Mouse (Mus musculus) stomach, postnatal 0 days (tissue): ENCODE results near the gene Drc7. TPM values are rescaled to one million over a fixed set of nuclear protein-coding genes. Genes with fewer than 3 reads are reported as not detected.

Experiments
- ATAC-seq: fragments of 200-750 bp; cut with Nextera tagmentation; 2 replicates; pipeline ENCODE4 v1.8.0; 2017; ENCODE audit not compliant: low FRiP score, low TSS enrichment
- DNase-seq: peaks from one replicate; pipeline ENCODE4 v3.0.0-alpha.2; 2016; ENCODE audit warnings: low spot score
- H3K27ac ChIP-seq: fragments of 300-500 bp; sonication (generic); replicated peaks from 2 replicates; pipeline ENCODE4 v1.5.1; 2014; ENCODE audit warnings: mild to moderate bottlenecking, control low read depth
- H3K27me3 ChIP-seq: fragments of 300-500 bp; sonication (generic); 2 replicates; pipeline ENCODE4 v1.6.1; 2014; ENCODE audit warnings: low read length; ENCODE audit not compliant: control insufficient read depth, insufficient read depth
- H3K36me3 ChIP-seq: fragments of 300-500 bp; sonication (generic); 2 replicates; pipeline ENCODE4 v1.6.1; 2014; ENCODE audit warnings: low read length, mixed read lengths; ENCODE audit not compliant: control insufficient read depth, insufficient read depth
- H3K4me1 ChIP-seq: fragments of 300-500 bp; sonication (generic); replicated peaks from 2 replicates; pipeline ENCODE4 v1.6.1; 2014; ENCODE audit warnings: antibody characterized with exemption; ENCODE audit not compliant: control insufficient read depth, insufficient read depth
- H3K4me2 ChIP-seq: fragments of 300-500 bp; sonication (generic); replicated peaks from 2 replicates; pipeline ENCODE4 v1.6.1; 2014; ENCODE audit warnings: low read depth, mild to moderate bottlenecking, control low read depth, moderate library complexity
- H3K4me3 ChIP-seq: fragments of 300-500 bp; sonication (generic); 2 replicates; pipeline ENCODE4 v1.5.1; 2014; ENCODE audit warnings: low read depth, low read length, control low read depth
- H3K9ac ChIP-seq: fragments of 300-500 bp; sonication (generic); 2 replicates; pipeline ENCODE4 v1.6.1; 2014; ENCODE audit warnings: mild to moderate bottlenecking, low read length, control low read depth, mixed read lengths
- H3K9me3 ChIP-seq: fragments of 300-500 bp; sonication (generic); 2 replicates; pipeline ENCODE4 v1.6.1; 2016; ENCODE audit warnings: low read length; ENCODE audit not compliant: control insufficient read depth
- CTCF ChIP-seq: IDR thresholded peaks from 2 replicates; pipeline ENCODE4 v1.5.1; 2016; ENCODE audit warnings: antibody characterized with exemption, low read depth, mild to moderate bottlenecking, moderate library complexity
- EP300 ChIP-seq: optimal IDR thresholded peaks from 2 replicates; pipeline ENCODE3; 2016; ENCODE audit warnings: antibody characterized with exemption
- WGBS: fragments of 180-500 bp; shearing (Covaris S2); extraction: QIAGEN DNeasy Blood & Tissue Kit; methylation state at CpG from one replicate; pipeline ENCODE4 v1.1.7; 2014; 5-methylcytosine and 5-hydroxymethylcytosine counted together
- polyA plus RNA-seq: library from polyadenylated mRNA; unstranded; fragments of >200 nt; fragmentation: Nextera tagmentation; extraction: Ambion mirVana; gene quantifications from 2 replicates; pipeline ENCODE4 v1.2.1, GENCODE M21; 2015

Drc7 gene
- polyA plus RNA-seq, 1 experiment from 2014 or later, result 0.04 TPM

DNA sequence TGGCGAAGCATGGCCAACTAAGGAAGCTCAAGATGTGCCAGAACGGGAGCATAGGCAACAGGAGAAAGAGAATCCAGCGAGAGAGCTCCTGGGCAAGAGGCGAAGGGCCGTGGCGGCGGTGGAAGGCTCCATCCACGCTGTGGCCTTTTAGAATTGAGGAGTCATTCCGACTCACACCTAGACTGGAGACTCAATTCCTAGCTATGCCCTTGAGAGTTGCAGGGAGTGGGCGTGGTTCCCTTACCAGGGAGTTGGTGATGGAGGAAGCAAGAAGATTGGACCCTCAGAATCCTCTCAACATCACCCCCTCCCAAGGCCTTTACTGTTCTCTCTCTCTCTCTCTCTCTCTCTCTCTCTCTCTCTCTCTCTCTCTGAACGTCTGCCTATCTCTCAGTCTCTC, 26.7 kb downstream of the Drc7 start:
- peak overlapping the region; percentile 59 for H3K27ac ChIP-seq
- WGBS, result 4% methylated on average over 11 of the region's 11 CpGs
- ATAC-seq (no peak), DNase-seq (no peak)
- peak overlapping the region; percentile 71 for H3K4me3 ChIP-seq
- no peaks in the 10 kb centered on the region for H3K4me1 ChIP-seq
- peaks cover 2% of the 10 kb centered on the region; the same call in 1 of the 2 replicates for H3K36me3 ChIP-seq
- H3K9ac ChIP-seq, result peak overlapping the region; percentile 76
- no peak for TF ChIP-seq CTCF
- no peak for TF ChIP-seq EP300
- H3K4me2 ChIP-seq, result peak overlapping the region; percentile 81
- no peaks in the 10 kb centered on the region for H3K27me3 ChIP-seq
- H3K9me3 ChIP-seq, result no peaks in the 10 kb centered on the region

DNA sequence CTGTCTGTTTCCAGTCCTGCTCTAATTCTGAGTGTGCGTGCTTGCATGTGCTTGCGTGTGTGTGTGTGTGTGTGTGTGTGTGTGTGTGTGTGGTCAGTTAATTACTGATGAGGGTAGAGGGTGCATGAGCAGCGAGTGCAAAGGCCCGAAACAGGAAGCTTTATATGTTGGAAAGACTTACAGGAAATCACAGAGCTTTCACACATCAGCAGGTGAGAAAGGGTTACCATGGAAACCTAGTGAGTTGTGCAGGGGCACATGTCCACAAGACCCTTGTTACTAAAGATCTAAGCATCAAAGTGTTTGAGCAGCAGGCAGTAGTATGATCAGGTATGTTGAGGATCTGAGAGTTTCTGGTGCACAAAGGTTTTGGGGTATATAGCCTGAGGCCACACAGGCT, 29.4 kb downstream of the Drc7 start:
- Histone ChIP-seq H3K27ac (no peak overlapping the region), H3K4me2 (no peak overlapping the region), H3K27me3 (no peaks in the 10 kb centered on the region), H3K36me3 (peaks cover 7% of the 10 kb centered on the region; the same call in 1 of the 2 replicates), H3K9ac (no peak overlapping the region; the same call in 1 of the 2 replicates), H3K4me3 (no peak overlapping the region), H3K4me1 (no peaks in the 10 kb centered on the region), H3K9me3 (no peaks in the 10 kb centered on the region)
- TF ChIP-seq EP300, result no peak
- TF ChIP-seq CTCF, result no peak
- whole genome bisulfite sequencing, result 83% methylated on average over 4 of the region's 4 CpGs
- DNase-seq (no peak), ATAC-seq (no peak)

DNA sequence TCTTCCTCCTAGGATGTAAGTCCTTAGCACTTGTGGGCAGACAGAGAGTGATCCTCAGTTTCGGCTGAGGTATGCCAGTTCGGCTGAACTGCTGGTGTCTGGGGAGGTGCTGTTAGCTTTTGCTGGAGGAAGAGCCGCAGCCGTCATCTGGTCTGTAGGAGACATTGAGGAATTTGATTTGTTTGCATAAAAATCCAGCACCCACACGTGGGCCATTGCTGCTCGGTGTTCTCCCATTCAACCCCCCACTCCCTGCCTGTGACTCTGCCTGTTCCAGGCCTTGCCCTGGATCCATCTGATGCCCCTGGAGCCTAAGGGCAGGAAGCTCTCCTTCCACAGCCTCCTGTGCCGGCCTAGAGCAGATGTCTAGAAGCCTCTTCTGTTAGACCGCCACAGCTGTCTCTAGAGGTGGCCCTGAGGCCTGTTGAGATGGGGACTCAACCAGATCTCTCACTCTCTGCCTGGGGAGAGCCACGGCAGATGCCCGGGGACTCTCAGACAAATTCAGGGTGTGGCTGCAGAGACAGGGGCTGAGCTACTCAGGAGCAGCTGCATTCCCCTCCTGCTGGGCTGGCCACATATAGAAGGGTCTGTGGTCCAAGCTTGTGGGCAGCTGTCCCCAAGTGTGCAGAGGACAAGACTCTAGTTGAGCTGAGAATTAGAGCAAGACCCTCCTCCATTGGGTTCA, 30.0 kb downstream of the Drc7 start:
- no peak overlapping the region for H3K27ac ChIP-seq
- no peak overlapping the region for H3K4me3 ChIP-seq
- H3K9ac ChIP-seq, result no peak overlapping the region; the same call in 1 of the 2 replicates
- no peaks in the 10 kb centered on the region for H3K4me1 ChIP-seq
- DNase-seq, result no peak
- 79% methylated on average over 10 of the region's 10 CpGs for WGBS
- H3K9me3 ChIP-seq, result no peaks in the 10 kb centered on the region
- H3K4me2 ChIP-seq, result no peak overlapping the region
- H3K27me3 ChIP-seq, result no peaks in the 10 kb centered on the region
- no peak for TF ChIP-seq CTCF
- no peak for TF ChIP-seq EP300
- peaks cover 11% of the 10 kb centered on the region; the same call in 1 of the 2 replicates for H3K36me3 ChIP-seq
- ATAC-seq, result no peak

DNA sequence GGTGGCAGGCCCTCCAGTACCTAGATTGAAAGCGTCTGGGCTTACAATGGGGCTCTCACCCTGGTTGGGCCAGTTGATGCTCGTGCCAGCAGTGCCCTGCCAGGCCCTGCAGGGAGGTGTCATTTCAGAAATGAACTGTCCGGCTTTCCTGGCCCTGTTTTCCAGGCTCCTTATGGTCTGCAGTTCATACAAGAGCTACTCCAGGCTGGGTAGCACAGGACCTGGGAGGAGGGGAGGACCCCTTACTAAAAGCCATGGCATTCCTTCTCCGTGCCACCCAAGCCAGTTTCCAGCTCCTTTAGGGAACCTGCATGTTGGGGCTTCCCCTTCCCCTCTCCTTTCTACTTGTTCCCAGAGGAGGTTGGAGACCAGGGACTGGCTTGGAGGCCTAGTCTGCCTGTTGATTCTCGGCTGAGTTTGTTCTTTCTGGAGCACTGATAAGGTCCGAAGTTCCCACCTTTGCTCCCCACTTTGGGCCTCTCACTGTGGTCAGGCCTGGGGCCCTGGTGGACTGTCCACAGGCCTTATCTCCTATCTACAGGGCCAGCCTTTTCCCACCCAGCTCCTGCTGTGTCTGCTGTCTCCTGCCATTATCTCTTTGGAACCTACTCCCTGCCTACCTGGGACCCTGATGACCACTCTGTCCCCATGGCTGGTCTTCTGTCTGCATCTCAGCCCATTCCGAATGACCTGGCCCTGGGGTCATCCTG, 30.7 kb downstream of the Drc7 start:
- Histone ChIP-seq H3K36me3 (peaks cover 11% of the 10 kb centered on the region; the same call in 1 of the 2 replicates), H3K27me3 (no peaks in the 10 kb centered on the region), H3K9me3 (no peaks in the 10 kb centered on the region), H3K4me1 (no peaks in the 10 kb centered on the region), H3K4me3 (no peak overlapping the region), H3K4me2 (no peak overlapping the region), H3K9ac (no peak overlapping the region), H3K27ac (0 out of 2 replicates have a peak overlapping the region, but pooled peaks have one; percentile 8)
- 76% methylated on average over 7 of the region's 7 CpGs for WGBS
- peak; percentile 31 for DNase-seq
- no peak for TF ChIP-seq CTCF
- no peak for ATAC-seq

DNA sequence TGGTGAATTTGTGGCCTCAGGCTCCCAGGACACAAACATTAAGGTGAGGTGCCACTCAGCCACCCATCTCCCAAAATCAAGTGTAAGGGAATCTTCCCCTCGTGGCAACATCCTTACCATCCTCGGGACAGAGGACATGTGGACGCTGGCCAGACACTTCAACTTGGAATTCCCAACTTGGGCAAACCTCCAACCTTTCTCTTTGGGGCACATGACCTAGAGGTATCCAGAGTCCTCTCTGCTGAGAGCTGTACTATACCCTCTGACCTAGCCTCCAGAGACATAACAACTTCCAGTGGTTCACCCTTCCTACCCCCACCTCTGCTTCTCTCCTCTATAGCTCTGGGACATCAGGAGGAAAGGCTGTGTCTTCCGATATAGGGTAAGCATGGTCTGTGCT, 38.7 kb downstream of the Drc7 start:
- Histone ChIP-seq H3K4me2 (no peak overlapping the region), H3K4me3 (no peak overlapping the region), H3K27ac (no peak overlapping the region), H3K9ac (no peak overlapping the region), H3K4me1 (no peaks in the 10 kb centered on the region), H3K36me3 (peaks cover 18% of the 10 kb centered on the region; the same call in 1 of the 2 replicates), H3K27me3 (no peaks in the 10 kb centered on the region), H3K9me3 (no peaks in the 10 kb centered on the region)
- ATAC-seq (no peak), DNase-seq (no peak)
- 82% methylated on average over 4 of the region's 4 CpGs for WGBS
- TF ChIP-seq EP300 (no peak), CTCF (no peak)

DNA sequence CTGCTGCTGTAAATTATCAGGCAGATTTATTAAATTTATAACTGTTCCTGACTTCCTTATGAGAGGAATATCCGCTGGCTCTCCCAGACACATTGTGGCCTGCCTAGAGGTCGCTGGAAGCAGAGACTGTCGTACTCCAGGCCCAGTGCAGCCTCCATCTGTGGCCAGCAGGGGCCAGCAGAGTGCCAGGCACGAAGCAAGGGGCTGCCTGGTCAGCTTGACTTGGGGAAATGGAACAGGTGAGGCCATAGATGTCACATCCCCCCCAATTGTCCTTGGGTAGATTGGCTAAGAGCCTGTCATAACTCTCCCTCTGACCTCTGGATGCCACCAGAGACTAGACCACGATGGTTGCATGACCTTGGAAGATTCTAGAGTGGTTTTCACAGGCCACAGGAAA, 44.1 kb downstream of the Drc7 start:
- no peaks in the 10 kb centered on the region for H3K27me3 ChIP-seq
- H3K4me3 ChIP-seq, result no peak overlapping the region
- no peaks in the 10 kb centered on the region for H3K9me3 ChIP-seq
- no peak overlapping the region for H3K27ac ChIP-seq
- peak; percentile 68 for ATAC-seq
- H3K36me3 ChIP-seq, result peaks cover 19% of the 10 kb centered on the region
- TF ChIP-seq EP300 (no peak), CTCF (peak; percentile 97)
- H3K4me1 ChIP-seq, result no peaks in the 10 kb centered on the region
- no peak overlapping the region for H3K9ac ChIP-seq
- no peak overlapping the region for H3K4me2 ChIP-seq
- DNase-seq, result peak; percentile 77
- WGBS, result 26% methylated on average over 5 of the region's 5 CpGs
